Mouse (Mus musculus): ENCODE results near the gene Gm17521. TPM values are rescaled to one million over a fixed set of nuclear protein-coding genes. Genes with fewer than 3 reads are reported as not detected.
"Not testable (repeated sequence)": the region's sequence is repeated elsewhere in the genome, so short reads cannot be mapped to it uniquely, and the experiment has no call there.

Gm17521 gene
- total RNA-seq (2012; rRNA removed) (not detected in 2 replicates), polyA plus RNA-seq (2012; ENCODE audit: insufficient read depth in 1 of 2, insufficient read length in 2 of 2, low read depth in 1 of 2, low replicate concordance in 2 of 2, missing spikeins in 1 of 2) (not detected)

DNA sequence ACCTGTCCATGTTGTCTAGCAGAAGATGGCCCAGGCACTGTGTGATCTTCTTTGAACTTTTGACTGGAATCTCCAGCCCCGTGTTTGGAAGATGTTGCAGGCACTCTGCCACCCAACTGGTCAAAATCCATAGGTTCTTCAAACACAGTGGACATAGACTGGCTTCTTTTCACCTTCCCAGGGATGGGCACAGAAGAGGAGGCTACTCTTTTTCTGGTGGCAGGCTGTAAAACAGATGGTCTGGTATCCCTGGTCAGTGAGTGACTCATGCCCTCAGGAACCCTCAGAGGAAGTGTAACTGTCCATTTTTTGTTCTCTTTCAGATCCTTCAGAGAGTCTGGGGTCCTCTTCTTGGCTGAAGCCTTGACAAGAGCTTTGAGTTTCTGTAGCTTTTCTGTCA is at the start of gene Gm17521:
Gene Gm17521 (minus strand): TSS at position 101 of the 400 bp plus-strand sequence.
- not testable (repeated sequence) for H3K36me3 ChIP-seq (ENCODE audit: control insufficient read depth in 1 of 2, insufficient read depth in 2 of 2, low read length in 2 of 2); H3K27ac ChIP-seq (ENCODE audit: control insufficient read depth, low read depth, low read length); H3K9me3 ChIP-seq (replicated peaks; ENCODE audit: insufficient read depth, low read length); H3K4me1 ChIP-seq (ENCODE audit: control insufficient read depth in 1 of 2, insufficient read depth in 2 of 2, low read length in 2 of 2); H3K27me3 ChIP-seq (ENCODE audit: control insufficient read depth in 1 of 2, insufficient read depth in 2 of 2, low read length in 2 of 2); H3K79me2 ChIP-seq (ENCODE audit: control insufficient read depth, insufficient read depth, low read length, poor library complexity); DNase-seq (ENCODE audit: low read depth, low spot score); H3K4me3 ChIP-seq (ENCODE audit: control insufficient read depth in 1 of 2, insufficient read depth in 1 of 2, low read depth in 2 of 2, low read length in 2 of 2); H3K9ac ChIP-seq (ENCODE audit: control insufficient read depth, low read depth, low read length, poor library complexity, severe bottlenecking)

DNA sequence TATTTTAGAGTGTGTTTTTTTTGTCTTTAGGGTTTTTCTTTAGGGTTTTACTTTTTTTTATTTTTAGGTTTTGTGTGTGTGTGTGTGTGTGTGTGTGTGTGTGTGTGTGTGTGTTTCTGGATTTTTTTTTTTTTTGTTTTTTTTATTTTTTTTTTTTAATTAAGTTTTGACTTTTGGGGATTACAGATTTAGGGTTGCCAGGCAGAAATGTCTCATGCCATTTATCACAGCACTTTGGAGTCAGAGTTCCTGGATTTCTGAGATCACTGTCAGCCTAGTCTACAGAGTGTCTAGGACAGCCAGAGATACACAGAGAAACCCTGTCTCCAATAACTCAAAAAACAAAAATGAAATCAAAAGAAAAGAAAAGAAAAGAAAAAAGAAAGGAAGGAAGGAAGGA is 14.5 kb upstream of the Gm17521 start:
- H3K27ac ChIP-seq (ENCODE audit: control insufficient read depth, low read depth, low read length) = no peak overlapping the region
- H3K4me1 ChIP-seq (ENCODE audit: control insufficient read depth in 1 of 2, insufficient read depth in 2 of 2, low read length in 2 of 2) = no peaks in the 10 kb centered on the region
- H3K9ac ChIP-seq (ENCODE audit: control insufficient read depth, low read depth, low read length, poor library complexity, severe bottlenecking) = no peak overlapping the region
- no peak for TF ChIP-seq HCFC1 (IDR thresholded peaks at IDR 0.05; ENCODE audit: low read depth, low read length)
- H3K79me2 ChIP-seq (ENCODE audit: control insufficient read depth, insufficient read depth, low read length, poor library complexity) = no peaks in the 10 kb centered on the region
- H3K36me3 ChIP-seq (ENCODE audit: control insufficient read depth in 1 of 2, insufficient read depth in 2 of 2, low read length in 2 of 2) = no peaks in the 10 kb centered on the region
- H3K27me3 ChIP-seq (ENCODE audit: control insufficient read depth in 1 of 2, insufficient read depth in 2 of 2, low read length in 2 of 2) = no peaks in the 10 kb centered on the region
- no peaks in the 10 kb centered on the region for H3K9me3 ChIP-seq (replicated peaks; ENCODE audit: insufficient read depth, low read length)
- DNase-seq (ENCODE audit: low read depth, low spot score) = no peak
- H3K4me3 ChIP-seq (ENCODE audit: control insufficient read depth in 1 of 2, insufficient read depth in 1 of 2, low read depth in 2 of 2, low read length in 2 of 2) = no peak overlapping the region

DNA sequence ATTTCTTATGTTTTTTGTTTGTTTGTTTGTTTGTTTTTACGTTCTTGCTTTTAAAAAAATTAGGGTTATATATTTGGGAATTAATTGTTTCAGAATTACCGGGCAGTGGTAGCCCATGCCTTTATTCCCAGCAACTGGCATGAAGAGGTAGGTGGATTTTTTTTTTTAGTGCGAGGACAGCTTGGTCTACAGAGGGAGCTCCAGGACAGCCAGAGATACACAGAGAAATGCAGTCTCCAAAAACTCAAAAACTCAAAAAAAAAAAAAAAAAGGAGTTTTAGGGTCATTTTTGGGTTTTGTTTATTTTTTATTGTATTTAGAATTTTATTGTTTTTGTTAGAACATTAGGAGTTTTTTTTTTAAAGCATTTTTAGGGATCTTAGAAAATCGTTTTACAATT is 14.0 kb upstream of the Gm17521 start:
- TF ChIP-seq BHLHE40 (IDR thresholded peaks at IDR 0.05; ENCODE audit: borderline replicate concordance, low read depth, low read length) = no peak
- TF ChIP-seq MYB (IDR thresholded peaks at IDR 0.05; ENCODE audit: low read depth, low read length) = no peak
- peak; percentile 43 for TF ChIP-seq RAD21 (IDR thresholded peaks at IDR 0.05; ENCODE audit: low read depth, low read length)
- TF ChIP-seq ZNF384 (IDR thresholded peaks at IDR 0.05; ENCODE audit: low read depth, low read length) = peak; percentile 68
- no peak for TF ChIP-seq NRF1 (IDR thresholded peaks at IDR 0.05; ENCODE audit: insufficient read depth, low read depth, low read length, poor library complexity, severe bottlenecking)
- TF ChIP-seq CTCF (IDR thresholded peaks at IDR 0.05 in 2 of 3, conservative IDR thresholded peaks at IDR 0.05 in 1 of 3; ENCODE audit: control insufficient read depth in 1 of 3, insufficient read depth in 1 of 3, low read depth in 2 of 3, low read length in 3 of 3, poor library complexity in 1 of 3, severe bottlenecking in 1 of 3) = peak in 2 of 3 experiments; percentile 11 to 25; a peak in 2 of 6 replicates
- no peak for TF ChIP-seq EP300 (IDR thresholded peaks at IDR 0.05; ENCODE audit: low read depth in 1 of 2, low read length in 2 of 2)
- Histone ChIP-seq H3K79me2 (ENCODE audit: control insufficient read depth, insufficient read depth, low read length, poor library complexity) (no peaks in the 10 kb centered on the region), H3K4me3 (ENCODE audit: control insufficient read depth in 1 of 2, insufficient read depth in 1 of 2, low read depth in 2 of 2, low read length in 2 of 2) (no peak overlapping the region), H3K27ac (ENCODE audit: control insufficient read depth, low read depth, low read length) (no peak overlapping the region), H3K9me3 (replicated peaks; ENCODE audit: insufficient read depth, low read length) (no peaks in the 10 kb centered on the region), H3K36me3 (ENCODE audit: control insufficient read depth in 1 of 2, insufficient read depth in 2 of 2, low read length in 2 of 2) (no peaks in the 10 kb centered on the region), H3K9ac (ENCODE audit: control insufficient read depth, low read depth, low read length, poor library complexity, severe bottlenecking) (no peak overlapping the region), H3K4me1 (ENCODE audit: control insufficient read depth in 1 of 2, insufficient read depth in 2 of 2, low read length in 2 of 2) (no peaks in the 10 kb centered on the region), H3K27me3 (ENCODE audit: control insufficient read depth in 1 of 2, insufficient read depth in 2 of 2, low read length in 2 of 2) (no peaks in the 10 kb centered on the region)
- peak; percentile 36 for DNase-seq (ENCODE audit: low read depth, low spot score)

Other genes starting within 250 kb of the Gm17521 start
- gene Cldn34c1, start 73.8 kb upstream of the Gm17521 start, total RNA-seq (2012; rRNA removed) = 3.1 and 3.6 TPM in 2 replicates
- 1 to 10 TPM in 1 of 2 experiments, not detected in 1; 6.8 TPM for gene Cldn34c1, start 73.8 kb upstream of the Gm17521 start, polyA plus RNA-seq (2012; ENCODE audit: insufficient read depth in 1 of 2, insufficient read length in 2 of 2, low read depth in 1 of 2, low replicate concordance in 2 of 2, missing spikeins in 1 of 2)
- not detected in 2 replicates for gene Srsx, start 192.8 kb upstream of the Gm17521 start, total RNA-seq (2012; rRNA removed)
- not detected for gene Srsx, start 192.8 kb upstream of the Gm17521 start, polyA plus RNA-seq (2012; ENCODE audit: insufficient read depth in 1 of 2, insufficient read length in 2 of 2, low read depth in 1 of 2, low replicate concordance in 2 of 2, missing spikeins in 1 of 2)
- gene Gm17577, start 217.2 kb upstream of the Gm17521 start, total RNA-seq (2012; rRNA removed) = not detected in 2 replicates
- gene Gm17577, start 217.2 kb upstream of the Gm17521 start, polyA plus RNA-seq (2012; ENCODE audit: insufficient read depth in 1 of 2, insufficient read length in 2 of 2, low read depth in 1 of 2, low replicate concordance in 2 of 2, missing spikeins in 1 of 2) = not detected

All from MEL (cell line).